Mouse (Mus musculus) hindbrain, postnatal 0 days (tissue): ENCODE data around the gene Ccdc154. TPM values are rescaled to one million over a fixed set of nuclear protein-coding genes. Genes with fewer than 3 reads are reported as not detected.
"Not testable (repeated sequence)": the region's sequence is repeated elsewhere in the genome, so short reads cannot be mapped to it uniquely, and the experiment has no call there.

Experiments used
- ATAC-seq: fragments of 200-750 bp; cut with Nextera tagmentation; 2 replicates; pipeline ENCODE4 v1.8.0; 2017; ENCODE audit warnings: mild to moderate bottlenecking, moderate TSS enrichment, moderate library complexity
- DNase-seq: peaks from one replicate; pipeline ENCODE4 v3.0.0-alpha.2; 2015; ENCODE audit warnings: low spot score
- H3K27ac ChIP-seq: fragments of 300-500 bp; sonication (generic); 2 replicates; pipeline ENCODE4 v1.5.1; 2014; ENCODE audit warnings: mild to moderate bottlenecking
- H3K27me3 ChIP-seq: fragments of 300-500 bp; sonication (generic); 2 replicates; pipeline ENCODE4 v1.6.1; 2014; ENCODE audit warnings: low read length, mixed read lengths; ENCODE audit not compliant: insufficient read depth
- H3K36me3 ChIP-seq: fragments of 300-500 bp; sonication (generic); 2 replicates; pipeline ENCODE4 v1.6.1; 2014; ENCODE audit warnings: low read length, mixed read lengths; ENCODE audit not compliant: insufficient read depth
- H3K4me1 ChIP-seq: fragments of 300-500 bp; sonication (generic); 2 replicates; pipeline ENCODE4 v1.6.1; 2014; ENCODE audit warnings: antibody characterized with exemption, low read length, mixed read lengths; ENCODE audit not compliant: insufficient read depth
- H3K4me2 ChIP-seq: fragments of 300-500 bp; sonication (generic); 2 replicates; pipeline ENCODE4 v1.6.1; 2014; ENCODE audit warnings: low read depth, mild to moderate bottlenecking, low read length, moderate library complexity, mixed read lengths
- H3K4me3 ChIP-seq: fragments of 300-500 bp; sonication (generic); 2 replicates; pipeline ENCODE4 v1.5.1; 2014; ENCODE audit warnings: low read length
- H3K9ac ChIP-seq: fragments of 300-500 bp; sonication (generic); replicated peaks from 2 replicates; pipeline ENCODE4 v1.6.1; 2014; ENCODE audit warnings: mild to moderate bottlenecking, low read length, moderate library complexity, mixed read lengths
- H3K9me3 ChIP-seq: fragments of 300-500 bp; sonication (generic); 2 replicates; pipeline ENCODE4 v1.6.1; 2016; ENCODE audit warnings: low read length, mixed read lengths
- CTCF ChIP-seq: IDR thresholded peaks from 2 replicates; pipeline ENCODE4 v1.5.1; 2016; ENCODE audit warnings: antibody characterized with exemption, control low read depth, low read depth
- WGBS: fragments of 180-500 bp; shearing (Covaris S2); extraction: QIAGEN DNeasy Blood & Tissue Kit; methylation state at CpG from one replicate; pipeline ENCODE4 v1.1.7; 2014; 5-methylcytosine and 5-hydroxymethylcytosine counted together
- polyA plus RNA-seq: library from polyadenylated mRNA; unstranded; fragments of >200 nt; fragmentation: Nextera tagmentation; extraction: Ambion mirVana; gene quantifications from 2 replicates; pipeline ENCODE4 v1.2.1, GENCODE M21; 2015
- total RNA-seq: library from RNA; depleted of rRNA; stranded (reverse); fragments of >200 nt; gene quantifications from 2 replicates; pipeline ENCODE4 v1.2.3, GENCODE M21; 2014; rRNA removed

Ccdc154 gene
- not detected in 2 replicates for total RNA-seq
- not detected in 2 replicates for polyA plus RNA-seq

- WGBS, result 93% methylated on average over 1 of the region's 1 CpGs
- H3K27ac ChIP-seq, result no peak within 1 kb of the TSS
- no peak for ATAC-seq
- no peak within 1 kb of the TSS for H3K4me2 ChIP-seq
- H3K36me3 ChIP-seq, result peaks cover 34% of the 10 kb centered on the region
- no peak for TF ChIP-seq CTCF
- no peak within 1 kb of the TSS for H3K9ac ChIP-seq
- H3K4me3 ChIP-seq, result no peak within 1 kb of the TSS
- no peaks in the 10 kb centered on the region for H3K27me3 ChIP-seq
- H3K9me3 ChIP-seq, result no peaks in the 10 kb centered on the region
- no peak for DNase-seq
- no peaks in the 10 kb centered on the region for H3K4me1 ChIP-seq
These were observed at the start of gene Ccdc154 for GRCm38 (mm10) chr17:25162161-25162560. TSS of gene Ccdc154 (plus strand) at chr17:25162461.

- peak overlapping the region; percentile 99 for H3K4me2 ChIP-seq
- H3K36me3 ChIP-seq, result peaks cover 6% of the 10 kb centered on the region; the same call in 1 of the 2 replicates
- H3K4me1 ChIP-seq, result peaks cover 6% of the 10 kb centered on the region; the same call in 1 of the 2 replicates
- H3K9me3 ChIP-seq, result no peaks in the 10 kb centered on the region
- no peak for TF ChIP-seq CTCF
- H3K27ac ChIP-seq, result peak overlapping the region; percentile 93
- H3K9ac ChIP-seq, result peak overlapping the region; percentile 72
- no peaks in the 10 kb centered on the region for H3K27me3 ChIP-seq
- WGBS, result 12% methylated on average over 23 of the region's 23 CpGs
- H3K4me3 ChIP-seq, result peak overlapping the region; percentile 54
- ATAC-seq (peak; percentile 43), DNase-seq (peak; percentile 59)
These were observed 47.2 kb upstream of the Ccdc154 start for GRCm38 (mm10) chr17:25114908-25115645.

- ATAC-seq (peak; percentile 95), DNase-seq (peak; percentile 97)
- TF ChIP-seq CTCF, result 0 out of 2 replicates have a peak, but pooled peaks have one; percentile 4
- H3K36me3 ChIP-seq, result no peaks in the 10 kb centered on the region; the same call in 1 of the 2 replicates
- peak within 1 kb of the TSS; percentile 93 for H3K27ac ChIP-seq
- H3K4me1 ChIP-seq, result peaks cover 6% of the 10 kb centered on the region; the same call in 1 of the 2 replicates
- no peaks in the 10 kb centered on the region for H3K27me3 ChIP-seq
- peak within 1 kb of the TSS; percentile 99 for H3K4me2 ChIP-seq
- H3K4me3 ChIP-seq, result peak within 1 kb of the TSS; percentile 54
- H3K9me3 ChIP-seq, result no peaks in the 10 kb centered on the region
- 6% methylated on average over 40 of the region's 40 CpGs for WGBS
- H3K9ac ChIP-seq, result peak within 1 kb of the TSS; percentile 72
These were observed 46.4 kb upstream of the Ccdc154 start, which contains the start of gene Telo2 for GRCm38 (mm10) chr17:25115664-25116432. TSS of gene Telo2 (minus strand) at chr17:25115967.

GRCm38 (mm10) chr17:25117263-25117662, 45.0 kb upstream of the Ccdc154 start:
- Histone ChIP-seq H3K9ac (no peak overlapping the region), H3K9me3 (no peaks in the 10 kb centered on the region), H3K4me2 (no peak overlapping the region), H3K27ac (no peak overlapping the region), H3K4me1 (peaks cover 6% of the 10 kb centered on the region; the same call in 1 of the 2 replicates), H3K27me3 (no peaks in the 10 kb centered on the region), H3K36me3 (no peaks in the 10 kb centered on the region), H3K4me3 (no peak overlapping the region)
- DNase-seq (peak; percentile 5), ATAC-seq (no peak)
- WGBS, result 36% methylated on average over 4 of the region's 4 CpGs
- TF ChIP-seq CTCF, result peak; percentile 54

- Histone ChIP-seq H3K4me3 (no peak within 1 kb of the TSS), H3K27me3 (no peaks in the 10 kb centered on the region), H3K27ac (no peak within 1 kb of the TSS), H3K9me3 (no peaks in the 10 kb centered on the region), H3K4me2 (no peak within 1 kb of the TSS), H3K4me1 (no peaks in the 10 kb centered on the region), H3K9ac (no peak within 1 kb of the TSS), H3K36me3 (no peaks in the 10 kb centered on the region)
- ATAC-seq, result no peak
- no peak for TF ChIP-seq CTCF
- DNase-seq, result no peak
- WGBS, result 40% methylated on average over 3 of the region's 3 CpGs
These were observed 41.9 kb upstream of the Ccdc154 start, which contains the start of gene Ptx4 for GRCm38 (mm10) chr17:25120406-25120805. TSS of gene Ptx4 (plus strand) at chr17:25120760.

DNA sequence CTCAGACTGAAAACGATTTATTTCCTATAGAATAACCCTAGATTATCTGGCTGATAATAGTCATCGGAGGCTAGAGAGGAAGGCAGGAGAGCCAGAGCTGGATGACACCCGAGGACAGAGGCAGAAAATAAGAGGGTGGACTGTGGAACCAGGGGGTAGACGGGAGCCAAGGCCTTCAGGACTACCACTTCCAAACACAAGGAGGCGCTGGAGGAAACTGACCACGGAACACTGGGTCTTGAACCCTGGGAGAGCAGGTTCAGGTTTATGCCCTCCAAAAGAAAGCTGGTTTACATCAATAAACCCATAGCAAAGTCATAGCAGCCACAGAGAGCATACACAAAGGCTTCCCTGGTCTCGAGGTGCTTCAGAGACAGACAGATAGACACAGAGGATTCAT, 38.3 kb upstream of the Ccdc154 start:
- H3K36me3 ChIP-seq, result no peaks in the 10 kb centered on the region
- no peaks in the 10 kb centered on the region for H3K27me3 ChIP-seq
- 32% methylated on average over 7 of the region's 7 CpGs for WGBS
- no peaks in the 10 kb centered on the region for H3K4me1 ChIP-seq
- no peak overlapping the region for H3K27ac ChIP-seq
- ATAC-seq, result no peak
- peak; percentile 35 for TF ChIP-seq CTCF
- H3K9ac ChIP-seq, result no peak overlapping the region
- H3K4me3 ChIP-seq, result no peak overlapping the region
- no peak overlapping the region for H3K4me2 ChIP-seq
- DNase-seq, result no peak
- no peaks in the 10 kb centered on the region for H3K9me3 ChIP-seq

DNA sequence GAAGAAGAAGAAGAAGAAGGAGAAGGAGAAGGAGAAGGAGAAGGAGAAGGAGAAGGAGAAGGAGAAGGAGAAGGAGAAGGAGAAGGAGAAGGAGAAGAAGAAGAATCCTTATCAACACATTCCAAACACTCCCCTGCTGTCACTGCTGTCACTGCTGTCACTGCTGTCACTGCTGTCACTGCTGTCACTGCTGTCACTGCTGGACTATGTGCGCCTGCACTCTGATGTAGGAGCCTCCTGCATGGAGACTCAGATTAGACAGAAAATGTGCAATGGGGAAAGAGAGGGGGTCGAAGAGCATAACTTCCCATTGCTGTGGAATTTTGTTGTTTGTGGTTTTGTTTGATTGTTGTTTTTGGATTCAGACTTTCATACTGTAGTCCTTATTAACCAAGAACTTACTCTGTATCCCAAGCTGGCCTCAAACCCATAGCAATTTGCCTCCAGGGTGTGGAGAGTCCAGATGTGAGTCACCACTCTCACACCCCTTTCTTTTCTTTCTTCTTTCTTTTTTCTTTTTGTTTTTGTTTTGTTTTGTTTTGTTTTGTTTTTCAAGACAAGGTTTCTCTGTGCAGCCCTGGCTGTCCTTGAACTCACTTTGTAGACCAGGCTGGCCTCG, 36.7 kb upstream of the Ccdc154 start:
- not testable (repeated sequence) for H3K4me3 ChIP-seq, H3K9me3 ChIP-seq, H3K9ac ChIP-seq, H3K36me3 ChIP-seq, DNase-seq, H3K4me2 ChIP-seq, H3K4me1 ChIP-seq, H3K27ac ChIP-seq, ATAC-seq, H3K27me3 ChIP-seq
- 78% methylated on average over 3 of the region's 3 CpGs for WGBS
